Mouse (Mus musculus) kidney, adult 2 months (tissue): ENCODE measurements around the gene Telo2.

Experiments
- CTCF ChIP-seq: fragments of 200-500 bp; conservative IDR thresholded peaks from 2 replicates; pipeline ENCODE4 v1.5.1; 2011; ENCODE audit warnings: low read depth, mild to moderate bottlenecking, control low read depth, low read length, moderate library complexity, mixed read lengths; ENCODE audit not compliant: insufficient read depth, insufficient read length
- POLR2A ChIP-seq: fragments of 200-500 bp; IDR thresholded peaks from one replicate; pipeline ENCODE4 v1.6.1; 2011; ENCODE audit warnings: low read depth, low read length, control low read depth

DNA sequence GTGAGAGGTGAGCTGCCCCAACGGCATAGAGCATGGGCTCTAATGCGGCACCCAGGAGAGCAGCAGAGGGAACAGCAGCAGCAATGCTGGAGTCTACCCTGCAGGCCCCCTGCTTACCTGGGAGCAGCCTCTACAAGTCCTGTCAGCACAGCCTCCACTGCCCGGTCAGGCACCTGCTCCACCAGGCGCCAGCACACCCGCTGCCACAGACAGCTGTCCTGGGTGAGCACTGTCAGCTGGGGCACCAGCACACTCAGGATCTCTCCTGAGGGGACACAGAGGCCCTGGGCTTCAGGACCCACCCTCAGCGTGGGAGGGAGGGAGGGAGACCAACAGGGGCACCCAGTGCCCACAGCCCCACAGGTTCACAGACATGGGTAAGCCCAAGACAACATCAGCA lies 5.2 kb downstream of the Telo2 start:
- TF ChIP-seq CTCF (no peak), POLR2A (no peak)
